Mouse (Mus musculus) embryonic facial prominence, embryonic 14.5 days (tissue): ENCODE results near the gene Gm5678. TPM values are rescaled to one million over a fixed set of nuclear protein-coding genes. Genes with fewer than 3 reads are reported as not detected.

Experiments used
- ATAC-seq: fragments of 200-750 bp; cut with Nextera tagmentation; 2 replicates; pipeline ENCODE4 v1.8.0; 2017; ENCODE audit warnings: low read depth, moderate number of reproducible peaks, moderate TSS enrichment
- DNase-seq: peaks from one replicate; pipeline ENCODE4 v3.0.0-alpha.2; 2015; ENCODE audit warnings: low spot score
- H3K27ac ChIP-seq: fragments of 300-500 bp; sonication (generic); replicated peaks from 2 replicates; pipeline ENCODE4 v1.5.1; 2014; ENCODE audit warnings: low read depth, mild to moderate bottlenecking, low read length, moderate library complexity
- H3K27me3 ChIP-seq: fragments of 300-500 bp; sonication (generic); replicated peaks from 2 replicates; pipeline ENCODE4 v1.6.1; 2014; ENCODE audit warnings: low read length; ENCODE audit not compliant: control insufficient read depth, insufficient read depth
- H3K36me3 ChIP-seq: fragments of 300-500 bp; sonication (generic); 2 replicates; pipeline ENCODE4 v1.6.1; 2014; ENCODE audit warnings: low read length, mixed read lengths; ENCODE audit not compliant: control insufficient read depth, insufficient read depth
- H3K4me1 ChIP-seq: fragments of 300-500 bp; sonication (generic); 2 replicates; pipeline ENCODE4 v1.6.1; 2014; ENCODE audit warnings: antibody characterized with exemption, low read length; ENCODE audit not compliant: control insufficient read depth, insufficient read depth
- H3K4me2 ChIP-seq: fragments of 300-500 bp; sonication (generic); 2 replicates; pipeline ENCODE4 v1.6.1; 2014; ENCODE audit warnings: low read depth, mild to moderate bottlenecking, low read length, moderate library complexity, mixed read lengths
- H3K4me3 ChIP-seq: fragments of 300-500 bp; sonication (generic); 2 replicates; pipeline ENCODE4 v1.5.1; 2014; ENCODE audit warnings: low read depth, mild to moderate bottlenecking, low read length
- H3K9ac ChIP-seq: fragments of 300-500 bp; sonication (generic); 2 replicates; pipeline ENCODE4 v1.6.1; 2014; ENCODE audit warnings: low read depth, mild to moderate bottlenecking, low read length, moderate library complexity, mixed read lengths
- H3K9me3 ChIP-seq: fragments of 300-500 bp; sonication (generic); 2 replicates; pipeline ENCODE4 v1.6.1; 2016; ENCODE audit warnings: low read length; ENCODE audit not compliant: control insufficient read depth
- WGBS: fragments of 180-500 bp; shearing (Covaris S2); extraction: QIAGEN DNeasy Blood & Tissue Kit; methylation state at CpG from one replicate; pipeline ENCODE4 v1.1.7; 2014; 5-methylcytosine and 5-hydroxymethylcytosine counted together
- polyA plus RNA-seq: library from polyadenylated mRNA; unstranded; fragments of >200 nt; fragmentation: Nextera tagmentation; extraction: Ambion mirVana; gene quantifications from 2 replicates; pipeline ENCODE4 v1.2.1, GENCODE M21; 2014

Gene Gm5678
- polyA plus RNA-seq, 1 experiment from 2014 or later, result not detected

DNA sequence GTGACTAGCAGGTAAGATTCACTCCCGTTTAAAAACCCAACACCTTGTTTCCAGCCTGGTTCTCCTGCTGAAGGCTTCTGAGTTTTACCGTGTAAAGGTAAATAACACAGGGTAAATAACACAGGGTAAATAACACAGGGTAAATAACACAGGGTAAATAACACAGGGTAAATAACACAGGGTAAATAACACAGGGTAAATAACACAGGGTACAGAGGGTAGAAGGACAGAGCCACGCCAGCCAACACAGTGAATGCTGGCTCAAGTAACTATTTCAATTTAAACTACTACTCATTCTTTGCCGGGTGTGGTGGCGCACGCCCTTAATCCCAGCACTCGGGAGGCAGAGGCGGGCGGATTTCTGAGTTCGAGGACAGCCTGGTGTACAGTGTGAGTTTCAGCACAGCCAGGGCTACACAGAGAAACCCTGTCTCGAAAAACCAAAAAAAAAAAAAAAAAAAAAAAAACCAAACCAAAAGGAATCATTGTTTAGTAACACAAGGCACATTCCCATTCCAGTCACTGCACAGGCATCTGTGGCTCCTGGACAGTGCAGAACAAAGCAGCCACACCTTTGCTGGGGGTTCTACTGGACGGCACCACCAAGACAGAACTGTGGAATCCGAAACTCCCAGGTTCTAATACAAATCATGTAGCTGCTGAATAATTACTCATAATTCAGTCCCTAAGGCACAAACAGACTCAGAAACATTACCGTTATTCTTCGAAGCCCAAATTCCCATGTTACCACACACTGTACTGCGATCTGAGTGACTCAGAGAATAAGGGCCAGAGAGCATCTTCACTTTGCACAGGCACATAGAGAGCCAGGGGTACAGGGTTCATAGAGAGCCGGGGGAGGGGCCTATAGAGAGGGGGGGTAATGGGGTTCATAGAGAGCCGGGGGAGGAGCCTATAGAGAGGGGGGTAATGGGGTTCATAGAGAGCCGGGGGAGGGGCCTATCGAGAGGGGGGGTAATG is 36.2 kb upstream of the Gm5678 start:
- Histone ChIP-seq H3K4me2 (no peak overlapping the region), H3K36me3 (peaks cover 46% of the 10 kb centered on the region), H3K9me3 (no peaks in the 10 kb centered on the region), H3K27me3 (no peaks in the 10 kb centered on the region), H3K4me1 (no peaks in the 10 kb centered on the region), H3K9ac (no peak overlapping the region), H3K27ac (no peak overlapping the region), H3K4me3 (no peak overlapping the region)
- WGBS, result 89% methylated on average over 20 of the region's 20 CpGs
- no peak for DNase-seq
- ATAC-seq, result no peak

- no peak for ATAC-seq
- Histone ChIP-seq H3K4me2 (no peak overlapping the region), H3K4me1 (no peaks in the 10 kb centered on the region), H3K9me3 (no peaks in the 10 kb centered on the region), H3K9ac (no peak overlapping the region), H3K4me3 (no peak overlapping the region), H3K27me3 (no peaks in the 10 kb centered on the region), H3K36me3 (peaks cover 41% of the 10 kb centered on the region), H3K27ac (no peak overlapping the region)
- WGBS, result 94% methylated on average over 3 of the region's 3 CpGs
- DNase-seq, result no peak
Measured at GRCm38 (mm10) chr16:93592711-93593110, 35.2 kb upstream of the Gm5678 start.

DNA sequence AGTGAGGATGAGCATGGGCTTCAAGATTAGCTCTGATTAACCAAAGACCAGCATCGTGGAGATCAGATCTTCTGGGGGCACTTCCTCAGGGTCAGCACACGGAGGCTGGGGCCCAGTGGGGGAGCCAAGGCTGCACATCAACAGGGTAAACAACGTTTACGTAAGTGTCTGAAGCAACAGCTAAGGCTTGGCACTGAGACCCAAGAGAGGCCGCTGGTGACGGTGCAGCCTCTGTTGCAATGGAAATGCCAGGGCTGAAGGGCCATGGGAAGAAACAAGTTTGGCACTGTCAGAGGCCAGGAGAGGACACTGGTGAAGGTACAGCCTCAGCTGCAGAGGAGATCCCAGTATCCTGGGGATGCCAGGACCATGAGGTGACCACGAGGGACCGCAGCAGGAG is 34.5 kb upstream of the Gm5678 start:
- Histone ChIP-seq H3K4me1 (no peaks in the 10 kb centered on the region), H3K4me3 (no peak overlapping the region), H3K27me3 (no peaks in the 10 kb centered on the region), H3K9me3 (no peaks in the 10 kb centered on the region), H3K27ac (no peak overlapping the region), H3K9ac (no peak overlapping the region), H3K36me3 (peaks cover 46% of the 10 kb centered on the region), H3K4me2 (no peak overlapping the region)
- WGBS, result 91% methylated on average over 8 of the region's 8 CpGs
- DNase-seq (no peak), ATAC-seq (no peak)

DNA sequence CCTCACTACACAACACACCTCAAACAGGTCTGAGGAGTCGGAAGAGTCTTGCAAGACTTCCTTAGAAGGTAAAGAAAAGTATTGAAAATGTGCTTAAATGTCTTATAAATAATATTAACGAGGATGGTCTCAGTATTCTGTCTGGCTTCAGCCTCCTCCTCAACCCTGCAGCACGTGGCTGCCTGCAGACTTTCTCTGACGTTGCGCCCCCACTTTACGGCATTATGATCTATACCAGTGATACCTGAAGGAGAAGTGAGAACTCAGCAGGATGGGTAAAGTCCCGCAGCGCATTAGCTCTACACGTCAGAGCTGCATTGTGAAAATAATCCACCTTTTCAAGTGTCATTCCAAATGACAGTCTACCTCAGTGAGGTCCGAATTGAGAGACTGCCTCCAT is 33.4 kb upstream of the Gm5678 start:
- Histone ChIP-seq H3K9ac (no peak overlapping the region), H3K9me3 (no peaks in the 10 kb centered on the region), H3K27ac (no peak overlapping the region), H3K36me3 (peaks cover 50% of the 10 kb centered on the region), H3K27me3 (no peaks in the 10 kb centered on the region), H3K4me2 (no peak overlapping the region), H3K4me3 (no peak overlapping the region), H3K4me1 (no peaks in the 10 kb centered on the region)
- WGBS, result 87% methylated on average over 10 of the region's 10 CpGs
- no peak for DNase-seq
- ATAC-seq, result no peak

GRCm38 (mm10) chr16:93595766-93596165 is 32.1 kb upstream of the Gm5678 start:
- WGBS, result 90% methylated on average over 5 of the region's 5 CpGs
- H3K4me3 ChIP-seq, result no peak overlapping the region
- DNase-seq, result no peak
- H3K4me2 ChIP-seq, result no peak overlapping the region
- ATAC-seq, result no peak
- H3K9ac ChIP-seq, result no peak overlapping the region
- no peak overlapping the region for H3K27ac ChIP-seq
- H3K9me3 ChIP-seq, result no peaks in the 10 kb centered on the region
- H3K36me3 ChIP-seq, result peaks cover 38% of the 10 kb centered on the region
- no peaks in the 10 kb centered on the region for H3K27me3 ChIP-seq
- H3K4me1 ChIP-seq, result no peaks in the 10 kb centered on the region

DNA sequence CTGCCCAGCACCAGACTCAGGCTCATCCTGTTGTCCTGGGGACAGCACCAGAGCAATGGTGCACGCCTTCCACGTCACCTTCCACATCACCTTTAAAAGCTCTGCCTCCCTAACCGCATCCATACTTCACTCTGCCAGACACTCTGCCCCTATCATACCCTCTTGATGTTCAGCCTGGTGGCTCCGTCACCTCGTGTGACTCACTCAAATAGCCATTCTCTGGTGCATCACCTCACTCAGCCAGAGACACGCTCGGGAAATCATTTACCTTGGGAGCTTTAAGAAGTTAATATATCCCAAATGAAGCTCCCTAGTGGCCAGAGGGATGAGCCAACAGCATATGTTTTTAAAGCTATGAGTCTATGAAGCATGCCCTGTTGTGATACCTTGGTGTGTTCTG is 31.1 kb upstream of the Gm5678 start:
- H3K36me3 ChIP-seq, result peaks cover 37% of the 10 kb centered on the region
- WGBS, result 95% methylated on average over 7 of the region's 7 CpGs
- ATAC-seq, result no peak
- DNase-seq, result no peak
- H3K4me1 ChIP-seq, result no peaks in the 10 kb centered on the region
- H3K27me3 ChIP-seq, result no peaks in the 10 kb centered on the region
- H3K4me3 ChIP-seq, result no peak overlapping the region
- no peak overlapping the region for H3K27ac ChIP-seq
- H3K9ac ChIP-seq, result no peak overlapping the region
- H3K4me2 ChIP-seq, result no peak overlapping the region
- H3K9me3 ChIP-seq, result no peaks in the 10 kb centered on the region

- Histone ChIP-seq H3K4me2 (no peak overlapping the region), H3K4me1 (no peaks in the 10 kb centered on the region), H3K9me3 (no peaks in the 10 kb centered on the region), H3K4me3 (no peak overlapping the region), H3K36me3 (peaks cover 37% of the 10 kb centered on the region), H3K9ac (no peak overlapping the region), H3K27ac (no peak overlapping the region), H3K27me3 (no peaks in the 10 kb centered on the region)
- WGBS, result 93% methylated on average over 9 of the region's 9 CpGs
- ATAC-seq, result no peak
- DNase-seq, result no peak
Measured at GRCm38 (mm10) chr16:93597551-93597950, 30.3 kb upstream of the Gm5678 start.

GRCm38 (mm10) chr16:93599461-93599860 is 28.4 kb upstream of the Gm5678 start:
- Histone ChIP-seq H3K4me2 (no peak overlapping the region), H3K4me1 (peaks cover 4% of the 10 kb centered on the region), H3K27ac (no peak overlapping the region), H3K27me3 (no peaks in the 10 kb centered on the region), H3K36me3 (peaks cover 23% of the 10 kb centered on the region; the same call in 1 of the 2 replicates), H3K9me3 (no peaks in the 10 kb centered on the region), H3K9ac (no peak overlapping the region), H3K4me3 (no peak overlapping the region)
- WGBS, result 85% methylated on average over 6 of the region's 6 CpGs
- no peak for ATAC-seq
- DNase-seq, result no peak
